Mouse (Mus musculus) urinary bladder, postnatal 36 days (tissue): ENCODE measurements at regions not wholly inside any gene's neighbourhood (a gene's known extent, or its start where the extent isn't known, plus 50 kb on each side); places are given as distances from the start of the nearest gene placed in this dataset.

Experiments
- DNase-seq, 2 experiments: peaks; one replicate each; pipeline ENCODE4 v3.0.0; 2022; ENCODE audit warnings: low spot score in 2 of 2, mixed read lengths in 1 of 2

DNA sequence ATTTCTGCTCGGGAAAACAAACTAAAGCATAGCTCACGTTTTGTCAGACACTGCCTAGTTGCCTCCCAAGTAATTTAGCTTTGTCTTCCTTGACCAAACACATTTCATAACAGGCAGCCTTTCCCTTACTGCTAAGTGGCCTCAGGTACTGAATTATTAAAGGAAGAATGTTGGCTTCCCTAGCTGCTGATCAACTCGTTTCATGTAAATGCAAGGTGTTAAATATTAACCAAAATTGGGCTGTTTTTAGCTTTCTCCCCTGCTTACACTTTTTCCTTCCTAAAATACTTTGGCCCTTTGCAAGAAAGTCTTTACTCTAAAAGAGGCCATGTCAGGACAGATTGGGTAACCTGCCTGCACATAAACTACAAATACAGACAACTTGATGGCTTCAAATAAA, 265.4 kb downstream of the Pmp22 start:
- no peak for DNase-seq

DNA sequence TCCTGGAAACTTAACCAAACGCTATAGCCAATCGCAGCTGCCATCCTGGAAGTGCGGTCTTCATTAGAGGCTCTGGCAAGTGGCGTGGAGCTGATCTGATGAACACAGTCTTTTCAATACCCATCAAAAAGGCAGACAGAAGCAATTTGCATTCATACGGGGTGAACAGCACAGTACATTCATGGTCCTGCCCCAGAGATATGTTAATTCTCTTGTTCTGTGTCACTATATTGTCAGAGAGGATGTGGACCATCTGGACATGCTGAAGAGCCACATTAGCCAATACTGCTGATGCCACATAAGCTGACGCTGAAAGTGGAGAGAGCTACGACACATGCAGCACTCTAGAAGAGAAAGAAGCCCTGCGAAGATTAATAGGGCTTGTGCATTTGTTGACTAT, 267.6 kb downstream of the Pmp22 start:
- DNase-seq = no peak

DNA sequence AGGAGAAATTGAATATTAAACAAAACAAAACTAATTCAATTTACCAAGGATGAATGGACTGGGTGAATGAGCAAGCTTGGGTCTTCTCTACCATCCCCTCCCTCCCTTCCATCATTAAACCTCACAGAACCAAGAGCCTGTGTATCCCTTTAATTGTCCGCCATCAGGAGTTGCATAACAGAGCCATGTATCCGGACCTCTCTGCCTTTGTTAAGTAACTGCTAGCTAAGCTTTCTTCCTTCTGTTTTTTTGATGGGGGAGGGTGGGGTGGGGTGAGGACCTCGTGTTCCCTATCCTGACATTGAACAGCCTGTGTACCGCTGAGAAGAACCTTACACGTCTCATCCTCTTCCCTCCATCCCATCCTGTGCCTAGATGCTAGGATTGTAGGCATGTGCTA, 274.0 kb downstream of the Pmp22 start:
- DNase-seq = no peak

DNA sequence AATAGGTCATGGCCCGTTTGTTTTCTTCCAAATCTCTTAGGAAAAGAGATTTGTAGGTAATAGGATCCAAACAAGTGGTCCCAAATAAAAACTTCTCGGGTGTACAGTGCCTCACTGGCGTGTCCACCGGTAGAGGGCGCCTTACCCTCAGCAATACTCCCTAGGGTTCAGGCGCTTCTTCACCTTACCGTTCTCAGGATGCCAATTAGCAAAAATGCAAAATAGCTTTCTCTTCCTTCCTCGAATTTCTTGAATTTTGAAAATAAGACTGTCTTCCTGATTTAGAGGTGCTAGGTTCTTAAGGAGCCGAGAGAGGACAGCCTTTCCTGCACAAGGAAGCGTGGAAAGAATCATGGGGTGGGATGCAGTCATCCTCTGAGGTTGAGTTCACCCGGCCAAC, 275.9 kb downstream of the Pmp22 start:
- DNase-seq = peak; percentile 44 to 46

DNA sequence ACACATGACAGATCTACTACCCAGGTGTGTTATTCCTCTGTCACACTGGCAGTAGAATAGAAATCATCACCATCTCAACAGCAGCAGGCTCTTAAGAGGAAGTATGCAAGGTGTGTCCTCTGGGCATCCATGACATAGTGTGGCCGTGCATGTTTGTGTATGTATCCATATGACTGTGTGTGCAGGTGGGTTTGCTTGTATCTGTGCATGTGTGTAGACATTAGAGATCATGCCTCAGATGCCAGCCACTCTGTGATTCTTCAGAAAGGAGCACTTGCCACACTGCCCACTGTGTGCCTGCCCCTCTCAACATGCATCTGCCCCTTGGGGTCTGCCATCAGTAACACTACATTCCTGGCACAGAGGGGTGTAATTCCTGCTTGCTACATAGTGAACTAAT, 280.6 kb downstream of the Pmp22 start:
- no peak for DNase-seq

DNA sequence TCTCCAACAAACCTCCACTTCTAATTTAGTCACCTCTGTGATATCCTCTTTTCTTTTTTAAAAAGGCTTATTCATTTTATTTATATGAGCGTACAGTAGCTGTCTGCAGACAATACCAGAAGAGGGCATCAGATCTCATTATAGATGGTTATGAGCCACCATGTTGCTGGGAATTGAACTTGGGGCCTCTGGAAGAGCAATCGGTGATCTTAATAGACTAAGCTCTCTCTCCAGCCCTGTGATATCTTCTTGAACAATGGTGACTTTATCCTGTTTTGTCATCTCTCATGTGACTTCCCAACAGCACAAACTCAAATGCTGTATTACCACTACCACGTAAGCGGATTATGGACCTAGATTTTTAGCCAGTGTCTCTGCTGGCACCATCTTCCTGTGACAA, 282.1 kb downstream of the Pmp22 start:
- no peak for DNase-seq

DNA sequence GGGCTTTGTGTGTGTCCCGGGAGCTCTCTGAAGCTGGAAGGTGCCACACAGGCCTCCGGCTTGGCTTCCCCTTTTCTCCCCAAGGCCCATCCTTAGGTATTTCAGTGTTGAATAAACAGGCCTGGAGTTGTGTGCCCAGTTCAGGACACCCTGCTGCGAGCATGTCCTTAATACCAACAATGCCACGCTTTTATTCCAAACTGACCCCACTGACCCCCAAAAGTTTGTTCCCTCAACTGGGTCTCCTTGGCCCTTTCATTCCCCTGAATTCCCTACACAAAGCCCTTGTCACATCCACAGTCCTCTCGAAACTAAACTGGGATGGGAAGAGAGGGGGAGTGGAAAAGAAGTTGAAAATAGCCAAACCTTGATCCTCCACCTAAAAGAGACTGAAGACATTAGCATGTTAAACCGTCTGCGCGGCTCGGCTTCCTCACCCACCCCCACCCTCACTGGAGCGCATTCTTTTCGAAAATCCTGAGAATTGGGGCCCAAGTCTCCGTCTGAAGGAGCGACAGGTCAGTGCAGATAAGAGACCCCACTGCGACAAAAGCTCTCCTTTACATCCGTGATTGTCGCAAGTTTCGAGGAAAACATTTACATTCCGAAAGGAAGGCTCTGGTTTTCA, 283.7 kb downstream of the Pmp22 start:
- no peak for DNase-seq

DNA sequence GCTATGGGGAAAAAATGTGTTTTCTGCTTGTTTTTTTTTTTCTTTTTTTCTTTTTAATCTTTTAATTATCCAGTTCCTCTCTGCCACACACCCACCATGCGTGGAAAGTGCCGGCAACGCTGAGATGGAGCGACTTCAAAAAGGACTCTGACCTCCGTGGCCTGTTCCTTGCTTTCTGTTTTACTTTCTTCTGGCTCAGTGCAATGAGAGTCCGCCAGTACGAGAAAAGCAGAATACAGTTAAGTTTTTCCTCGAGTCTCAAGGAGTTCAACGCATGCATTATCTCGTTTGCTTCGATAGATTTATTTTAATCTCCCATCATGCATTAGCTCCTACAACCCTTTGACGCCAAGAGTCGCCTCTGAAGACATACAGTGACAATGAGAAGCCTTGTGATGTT, 284.3 kb downstream of the Pmp22 start:
- no peak for DNase-seq

DNA sequence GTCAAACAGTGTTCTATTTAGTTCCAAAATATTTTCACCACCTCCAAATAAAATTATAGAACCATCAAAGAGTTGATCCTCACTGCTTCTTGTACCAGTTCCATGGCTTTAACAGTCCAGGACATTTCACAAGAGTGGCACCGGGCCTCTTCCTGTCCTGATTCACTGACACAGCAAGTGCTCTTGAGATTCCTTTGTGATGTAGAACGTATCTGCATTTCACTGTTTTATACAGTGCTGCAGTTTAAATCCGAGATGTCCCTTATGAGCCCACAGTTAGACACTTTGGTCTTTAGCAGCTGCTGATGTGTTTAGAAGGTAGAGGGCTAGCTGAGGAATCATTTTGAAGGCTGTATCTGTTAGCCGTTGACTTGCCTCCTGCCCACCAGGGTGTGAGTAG, 284.8 kb downstream of the Pmp22 start:
- no peak for DNase-seq

DNA sequence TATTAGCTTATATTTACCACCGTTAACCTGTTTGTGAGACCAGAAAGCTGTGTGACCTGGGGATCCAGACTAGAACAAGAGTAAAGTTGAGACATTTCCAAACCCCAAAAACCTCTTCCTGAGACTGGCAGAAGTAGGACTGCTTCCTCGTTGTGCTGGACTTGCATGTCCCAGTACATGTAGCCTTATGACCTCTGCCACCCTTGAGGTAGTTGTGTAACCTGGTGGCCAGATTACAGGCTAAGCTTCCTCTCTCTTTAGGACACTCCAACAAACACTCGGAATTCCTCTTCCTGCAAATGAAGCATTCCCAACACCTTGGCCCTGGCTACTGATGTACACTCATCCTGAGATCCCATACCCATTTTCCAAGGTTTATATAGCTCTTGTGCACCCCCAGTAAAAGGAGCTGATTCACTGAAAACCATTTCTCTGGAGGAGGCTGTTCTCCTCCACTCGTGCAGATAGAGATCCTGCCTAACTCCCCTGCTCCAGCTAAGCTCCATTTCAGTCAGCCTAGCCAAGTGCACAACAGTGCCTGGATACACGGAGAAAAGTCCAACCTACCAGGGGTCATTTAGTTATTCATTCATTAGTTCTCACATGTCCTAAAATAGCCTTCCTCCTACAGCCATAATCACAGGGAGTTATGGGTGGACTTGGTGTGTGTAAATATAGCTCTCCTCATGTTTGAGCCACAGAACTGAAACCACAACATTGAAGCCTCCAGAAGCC, 289.4 kb downstream of the Pmp22 start:
- DNase-seq = no peak

DNA sequence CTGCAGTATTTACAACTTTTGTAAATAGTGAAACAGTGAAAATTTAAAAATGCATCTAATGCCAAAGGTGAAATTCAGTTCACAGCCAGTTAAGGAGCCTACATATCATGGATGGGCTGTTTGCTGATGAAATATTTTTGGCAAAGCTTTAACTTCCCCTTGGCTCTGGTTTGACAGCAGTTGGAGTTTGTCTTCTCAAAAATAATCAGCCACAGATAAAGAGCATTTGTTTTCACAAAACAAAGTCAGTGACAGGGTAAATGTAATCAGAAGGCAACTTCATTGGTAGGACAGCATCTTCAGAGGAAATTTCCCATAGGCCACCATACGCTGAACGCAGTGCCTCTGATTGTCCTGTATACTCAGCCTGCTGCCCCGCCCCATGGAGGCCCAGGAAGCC, 291.6 kb downstream of the Pmp22 start:
- DNase-seq = no peak

DNA sequence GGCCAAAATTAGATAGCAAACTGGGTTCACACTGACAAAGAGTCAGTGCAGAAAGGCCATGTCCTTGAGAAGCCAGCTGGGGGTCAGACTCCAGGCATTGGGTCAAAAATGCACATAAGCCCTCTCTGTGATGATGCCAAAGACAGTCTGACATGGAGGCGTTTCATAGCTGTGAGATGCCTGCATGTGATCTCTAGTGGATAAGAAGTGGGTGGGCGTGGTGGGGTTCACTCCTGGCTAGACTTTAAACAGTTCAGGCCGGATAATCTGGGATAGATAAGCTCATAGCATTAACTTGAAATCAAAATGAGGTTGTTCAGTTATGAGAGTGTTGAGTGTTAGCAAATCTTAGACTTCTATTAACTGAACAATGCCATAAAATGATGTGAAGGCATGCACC, 293.3 kb downstream of the Pmp22 start:
- no peak for DNase-seq

DNA sequence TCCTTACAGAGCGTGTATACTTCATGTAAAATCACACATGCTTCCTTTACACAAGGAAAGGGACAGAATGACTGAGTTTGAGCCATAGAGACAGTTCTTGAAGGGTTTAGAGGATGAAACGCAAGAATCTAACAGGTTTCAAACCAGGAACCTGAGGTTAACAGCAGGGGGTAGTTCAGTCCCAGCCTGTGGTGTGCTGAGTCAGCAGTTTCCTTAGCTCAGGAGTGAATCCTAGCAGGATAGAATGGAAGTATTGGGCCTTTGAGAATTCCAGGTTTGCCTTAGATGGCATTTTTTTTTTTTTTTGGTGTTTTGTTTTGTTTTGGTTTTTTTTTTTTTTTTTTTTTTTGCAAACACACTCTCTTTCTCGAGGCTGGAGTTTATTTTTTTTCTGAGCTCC, 295.5 kb downstream of the Pmp22 start:
- DNase-seq = no peak

DNA sequence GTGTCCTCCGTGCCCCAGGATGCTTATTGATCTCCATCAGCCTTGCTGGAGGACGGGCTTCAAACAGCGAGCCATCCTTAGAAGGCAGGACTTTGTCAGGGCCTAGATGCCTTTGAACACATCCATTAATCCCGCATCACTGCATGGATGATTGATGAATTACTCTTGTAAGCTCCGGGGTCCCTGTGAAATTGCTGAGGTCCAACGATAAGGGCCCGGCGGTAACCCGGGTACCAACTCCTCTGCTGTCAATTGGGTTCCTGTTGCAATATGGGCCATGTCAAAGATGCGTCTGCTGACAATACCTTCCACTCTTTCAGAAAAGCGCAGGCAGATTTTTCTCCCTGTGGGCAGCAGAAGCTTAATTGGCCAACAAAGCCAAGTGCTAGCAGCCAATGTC, 297.0 kb downstream of the Pmp22 start:
- DNase-seq = no peak

DNA sequence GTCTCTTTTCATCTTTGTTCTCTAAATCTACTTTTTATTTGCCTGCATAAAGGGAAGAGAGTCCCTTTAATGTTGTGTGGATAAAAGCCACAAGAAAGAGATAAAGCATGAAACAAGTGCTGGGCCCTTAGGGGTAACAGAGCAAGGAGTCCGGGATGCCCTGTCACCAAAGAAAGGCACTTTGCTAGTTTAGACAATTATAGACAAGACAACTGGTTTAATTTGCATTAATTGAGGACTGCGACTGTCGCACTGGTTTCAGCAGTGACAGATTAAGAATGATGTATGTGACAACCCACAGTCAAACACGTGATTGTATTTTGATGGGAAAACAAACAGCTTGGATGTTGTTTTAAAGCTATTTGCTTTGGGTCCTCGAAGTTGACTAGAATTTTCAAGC, 325.0 kb downstream of the Pmp22 start:
- DNase-seq = no peak

DNA sequence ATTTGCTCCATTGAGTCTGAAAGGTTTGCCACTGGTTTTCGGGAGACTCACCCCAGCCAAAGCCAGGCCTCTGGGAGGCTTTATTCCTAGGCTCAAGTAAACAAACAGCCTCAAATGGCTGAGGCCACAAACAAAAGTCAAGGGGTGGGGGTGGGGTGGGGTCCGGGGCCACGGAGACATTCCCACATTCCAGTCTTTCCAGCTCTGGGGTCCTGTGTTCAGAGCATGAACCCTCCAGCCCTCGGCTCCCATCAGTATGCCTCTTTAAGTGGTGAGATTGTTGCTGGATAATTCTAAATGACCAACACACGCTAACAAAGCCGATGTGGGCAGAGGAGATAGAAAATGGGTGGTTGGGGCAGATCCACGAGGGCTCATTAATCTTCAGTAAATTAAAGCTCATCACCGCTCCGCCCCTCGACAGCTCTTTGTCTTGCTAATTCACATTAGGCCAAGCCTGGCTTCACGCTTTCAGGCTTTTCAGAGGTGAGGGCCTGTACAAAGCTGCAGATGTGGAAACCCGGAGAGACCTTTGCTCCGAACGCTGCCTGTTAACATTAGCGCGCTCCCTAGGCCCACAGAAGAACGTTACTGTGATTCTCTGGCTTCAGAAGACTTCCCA, 326.2 kb downstream of the Pmp22 start:
- no peak for DNase-seq

DNA sequence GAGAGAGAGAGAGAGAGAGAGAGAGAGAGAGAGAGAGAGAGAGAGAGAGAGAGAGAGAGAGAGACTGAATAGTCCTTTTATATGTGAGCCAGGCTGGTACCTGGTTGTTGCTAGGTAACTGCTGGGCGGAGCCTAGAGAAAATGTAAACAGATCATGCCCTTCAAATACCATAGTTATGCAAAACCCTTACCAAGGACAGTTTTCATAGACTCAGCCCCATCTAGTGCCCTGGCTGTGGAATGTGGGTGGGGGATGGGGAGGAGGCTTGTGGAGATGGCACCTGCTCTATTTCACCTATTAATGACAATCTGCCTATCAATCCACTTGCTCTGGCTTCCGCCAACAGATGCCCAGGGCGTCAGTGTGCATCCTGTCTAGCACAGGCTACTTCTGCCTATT, 327.6 kb downstream of the Pmp22 start:
- no peak for DNase-seq

DNA sequence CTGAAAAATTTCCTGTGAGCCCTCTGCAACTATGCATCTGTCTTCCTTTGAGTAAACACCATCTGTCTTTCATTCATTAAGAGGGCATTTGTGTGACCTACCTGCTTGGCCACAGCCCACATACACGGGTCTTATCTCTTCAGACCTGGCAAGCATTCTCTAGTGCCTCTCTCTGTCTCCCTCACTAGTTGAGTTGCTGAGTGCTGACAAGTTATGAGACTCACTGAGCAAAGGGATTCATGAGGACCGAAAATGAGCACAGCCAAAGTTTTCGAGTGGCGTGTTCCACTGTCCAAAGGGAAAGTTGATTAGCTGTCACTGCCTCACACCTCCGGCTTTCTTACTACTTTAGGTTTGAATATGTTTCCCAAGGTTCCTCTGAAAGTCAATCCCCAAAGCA, 328.5 kb downstream of the Pmp22 start:
- DNase-seq = no peak

DNA sequence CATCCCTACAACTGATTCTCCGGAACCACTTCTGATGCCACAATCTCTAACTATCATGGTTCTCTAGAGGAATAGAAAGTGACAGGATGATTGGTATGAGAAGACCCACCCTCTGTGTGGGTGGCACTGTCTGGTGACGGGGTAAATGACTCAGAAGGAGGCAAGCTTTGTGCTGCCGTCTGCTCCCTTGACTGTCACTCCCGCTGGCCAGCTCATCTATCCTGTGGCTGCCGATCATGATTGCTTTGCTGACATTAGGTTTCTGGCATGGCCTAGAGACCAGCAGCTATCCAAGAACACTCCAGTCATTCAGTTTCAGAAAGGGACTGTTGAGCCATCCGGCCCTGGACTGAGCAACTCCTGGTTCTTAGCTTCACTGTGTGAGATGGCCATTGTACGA, 331.4 kb downstream of the Pmp22 start:
- no peak for DNase-seq

DNA sequence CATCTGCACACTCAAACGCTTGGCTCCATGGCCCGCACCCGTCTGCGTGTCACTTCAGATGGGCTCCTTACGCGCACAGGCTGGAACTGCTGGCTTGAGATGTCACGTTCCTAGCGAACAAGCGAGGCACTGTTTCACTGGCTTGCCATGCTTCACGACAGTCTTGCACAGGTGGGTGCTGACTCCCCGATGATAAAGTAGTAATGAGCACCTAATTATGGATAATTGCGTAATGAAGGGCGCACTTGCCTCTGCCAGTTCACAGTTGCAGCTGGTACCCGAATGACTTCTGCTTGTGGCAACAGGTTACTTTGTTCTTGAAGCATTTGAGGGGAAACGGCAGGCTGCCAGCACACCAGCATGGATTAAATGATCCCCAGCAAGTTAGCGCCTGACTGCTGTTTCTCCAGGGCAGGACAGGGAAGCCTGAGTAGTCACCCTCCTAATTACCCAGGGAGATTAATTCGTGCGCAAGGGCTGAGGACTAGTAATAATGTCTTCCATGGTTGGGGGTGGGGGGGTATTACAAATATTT, 335.1 kb downstream of the Pmp22 start:
- DNase-seq = no peak

DNA sequence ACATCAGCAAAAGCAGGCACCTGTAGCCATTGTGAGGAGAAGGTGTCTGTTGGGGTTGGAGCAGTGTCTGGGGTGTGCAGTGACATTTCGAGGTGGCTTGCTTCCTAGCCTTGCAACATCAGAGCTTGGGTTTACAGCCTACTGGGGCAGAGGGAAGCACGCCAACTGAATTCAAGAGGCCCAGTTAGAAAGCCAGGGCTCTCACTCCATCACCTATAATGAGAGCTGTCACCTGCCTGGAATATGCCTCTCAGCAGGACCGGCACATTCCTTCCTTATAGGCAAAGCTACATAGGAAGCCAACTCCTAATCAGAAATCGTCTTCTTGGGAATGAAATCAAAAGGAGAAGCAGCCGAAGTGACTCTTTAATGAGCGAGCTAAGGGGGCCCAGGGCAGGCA, 337.2 kb downstream of the Pmp22 start:
- peak in 1 of 2 experiments; percentile 10 for DNase-seq

DNA sequence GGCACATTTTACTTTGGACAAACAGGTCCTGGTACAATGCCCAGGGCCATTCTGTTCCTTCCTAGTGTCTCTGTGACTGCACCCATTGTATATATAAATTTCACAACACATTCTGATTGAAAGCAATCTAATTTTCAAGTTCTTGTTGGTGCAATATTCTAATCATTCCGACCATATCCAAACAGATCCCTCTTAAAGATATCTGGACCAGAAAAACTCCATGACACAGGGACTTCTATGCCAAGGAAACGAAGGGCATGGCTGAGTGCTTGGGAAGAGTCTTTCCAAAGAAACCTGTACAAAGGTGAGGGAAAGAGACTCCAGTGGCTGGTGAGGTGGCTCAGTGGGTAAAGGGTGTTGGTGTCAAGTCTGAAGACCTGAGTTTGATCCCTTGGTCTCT, 337.8 kb downstream of the Pmp22 start:
- no peak for DNase-seq

DNA sequence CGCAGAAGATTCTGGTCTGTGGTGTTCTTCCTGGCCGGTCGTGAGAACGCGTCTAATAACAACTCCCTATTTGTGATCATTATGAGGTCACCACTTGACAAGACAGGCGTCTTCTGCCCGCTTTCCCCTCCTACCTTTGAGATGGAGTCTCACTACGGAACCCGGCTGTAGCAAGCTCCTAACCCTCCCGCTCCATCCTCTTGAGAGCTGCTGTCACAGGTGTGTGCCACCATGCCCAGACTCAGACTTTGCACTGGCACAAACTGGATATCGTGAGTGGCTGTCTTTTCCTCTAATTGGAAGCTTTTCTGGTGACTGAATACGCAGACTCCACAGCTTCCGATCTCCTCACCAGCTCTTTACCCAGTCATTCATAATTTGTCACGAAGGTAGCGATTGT, 346.0 kb downstream of the Pmp22 start:
- DNase-seq = no peak
